Mouse (Mus musculus) Patski (cell line): Measurements from ENCODE around the gene Gm14443. TPM values are rescaled to one million over a fixed set of nuclear protein-coding genes. Genes with fewer than 3 reads are reported as not detected.
"Not testable (repeated sequence)": the region's sequence is repeated elsewhere in the genome, so short reads cannot be mapped to it uniquely, and the experiment has no call there.

Experiments used
- ATAC-seq: fragments of 100-300 bp; one replicate; pipeline ENCODE4 v1.8.0; 2021
- CTCF ChIA-PET: fragments of 350-600 bp; sonication (Branson Sonifier 250); formaldehyde crosslinking; loops from one replicate; lab custom pipeline; 2022; ENCODE audit warnings: inconsistent platforms; lab: Charles Lee
- POLR2A ChIA-PET: fragments of 350-600 bp; sonication (Branson Sonifier 250); formaldehyde crosslinking; loops from one replicate; lab custom pipeline; 2022; ENCODE audit warnings: antibody characterized with exemption, inconsistent platforms; lab: Charles Lee
- DNase-seq: peaks from one replicate; pipeline ENCODE4 v3.0.0-alpha.2; 2011; ENCODE audit warnings: low read depth, low spot score
- H3K27me3 ChIP-seq: fragments of 371-371 bp; one replicate; pipeline ENCODE4 v1.5.1; 2021
- CTCF ChIP-seq: fragments of 100-300 bp; IDR thresholded peaks from one replicate; pipeline ENCODE4 v1.5.1; 2021
- in situ Hi-C: fragments of 300-500 bp; cut with MboI; formaldehyde crosslinking; loops from 3 replicates; pipeline ENCODE4 v1.11.1; 2018; ENCODE audit warnings: low pct_unique_long_range_greater_than_20kb, mixed read lengths
- polyA plus RNA-seq: library from polyadenylated mRNA; unstranded; gene quantifications from one replicate; pipeline ENCODE4 v1.2.3, GENCODE M21; 2021

Gene Gm14443
- polyA plus RNA-seq, 1 experiment from 2014 or later, result 0.30 TPM

- no peak for TF ChIP-seq CTCF
- DNase-seq (no peak), ATAC-seq (no peak)
- ChIA-PET POLR2A (no interaction called here), CTCF (no interaction called here)
- in situ Hi-C loops, result no loop called here
- H3K27me3 ChIP-seq, result no peaks in the 10 kb centered on the region
Measured at GRCm38 (mm10) chr2:175156696-175157095, 19.0 kb downstream of the Gm14443 start.

GRCm38 (mm10) chr2:175141993-175142295 lies 33.7 kb downstream of the Gm14443 start, which contains the start of gene Gm14399:
TSS of gene Gm14399 (minus strand) at chr2:175142012.
- ATAC-seq, DNase-seq, H3K27me3 ChIP-seq, CTCF ChIA-PET, in situ Hi-C loops, POLR2A ChIA-PET: not testable (repeated sequence)

- ATAC-seq, H3K27me3 ChIP-seq, in situ Hi-C loops, DNase-seq, CTCF ChIA-PET, POLR2A ChIA-PET: not testable (repeated sequence)
Measured at GRCm38 (mm10) chr2:175141118-175141992, 34.3 kb downstream of the Gm14443 start.

GRCm38 (mm10) chr2:175140624-175141023 lies 35.0 kb downstream of the Gm14443 start:
- ATAC-seq, H3K27me3 ChIP-seq, DNase-seq, in situ Hi-C loops, POLR2A ChIA-PET, CTCF ChIA-PET: not testable (repeated sequence)

Other genes with a start within 250 kb of the Gm14443 start
- gene Gm14444, start 165.6 kb downstream of the Gm14443 start, polyA plus RNA-seq, result 0.10 TPM
- 0.36 TPM for gene Gm14393, start 108.1 kb downstream of the Gm14443 start, polyA plus RNA-seq
- 13.0 TPM for gene Gm14399, start 33.9 kb downstream of the Gm14443 start, polyA plus RNA-seq
- 17.1 TPM for gene Gm14391, start 31.0 kb upstream of the Gm14443 start, polyA plus RNA-seq
- gene Gm14440, start 99.3 kb upstream of the Gm14443 start, polyA plus RNA-seq, result not detected
- gene Gm4631, start 162.3 kb upstream of the Gm14443 start, polyA plus RNA-seq, result 22.7 TPM
- 2.8 TPM for gene Zfp968, start 196.6 kb upstream of the Gm14443 start, polyA plus RNA-seq